Mouse (Mus musculus): ENCODE measurements around the gene Cyb5d1.
"Not testable (repeated sequence)": the region's sequence is repeated elsewhere in the genome, so short reads cannot be mapped to it uniquely, and the experiment has no call there.

The Cyb5d1 gene

GRCm38 (mm10) chr11:69405397-69406200 lies 10.2 kb upstream of the Cyb5d1 start:
- in situ Hi-C loops (cut with MboI, MseI): loop anchor here (25.0 kb wide), 1 partner anchor 1257 kb away; the partner anchor contains the start of genes Eno3, Pfn1 and Spag7

- in situ Hi-C loops (cut with MboI, MseI): loop anchor here (25.0 kb wide), 1 partner anchor 1258 kb away; the partner anchor contains the start of genes Eno3, Pfn1 and Spag7
These were observed 9.4 kb upstream of the Cyb5d1 start for GRCm38 (mm10) chr11:69404595-69405396.

- in situ Hi-C loops (cut with MboI, MseI): loop anchor here (25.0 kb wide), 1 partner anchor 1258 kb away; the partner anchor contains the start of genes Eno3, Pfn1 and Spag7
These were observed 8.5 kb upstream of the Cyb5d1 start for GRCm38 (mm10) chr11:69403691-69404594.

- in situ Hi-C loops (cut with MboI, MseI): loop anchor here (25.0 kb wide), 1 partner anchor 1260 kb away; the partner anchor contains the start of genes Eno3, Pfn1 and Spag7
These were observed 6.6 kb upstream of the Cyb5d1 start for GRCm38 (mm10) chr11:69401987-69402386.

GRCm38 (mm10) chr11:69401210-69401637 lies 5.8 kb upstream of the Cyb5d1 start:
- in situ Hi-C loops (cut with MboI, MseI): loop anchor here (25.0 kb wide), 1 partner anchor 1261 kb away; the partner anchor contains the start of genes Eno3, Pfn1 and Spag7

- in situ Hi-C loops (cut with MboI, MseI): loop anchor here (25.0 kb wide), 1 partner anchor 1262 kb away; the partner anchor contains the start of genes Eno3, Pfn1 and Spag7
These were observed 4.8 kb upstream of the Cyb5d1 start for GRCm38 (mm10) chr11:69400083-69400850.

- in situ Hi-C loops (cut with MboI, MseI): loop anchor here (25.0 kb wide), 1 partner anchor 1263 kb away; the partner anchor contains the start of genes Eno3, Pfn1 and Spag7
These were observed 4.0 kb upstream of the Cyb5d1 start for GRCm38 (mm10) chr11:69399201-69400082.

- in situ Hi-C loops (cut with MboI, MseI): no loop called here
These were observed 3.2 kb upstream of the Cyb5d1 start for GRCm38 (mm10) chr11:69398486-69399200.

- in situ Hi-C loops (cut with MboI, MseI): no loop called here
These were observed 2.6 kb upstream of the Cyb5d1 start, which contains the start of gene Tmem88 for GRCm38 (mm10) chr11:69398059-69398458. TSS of gene Tmem88 (minus strand) at chr11:69398234.

GRCm38 (mm10) chr11:69397581-69398057 lies 2.2 kb upstream of the Cyb5d1 start:
- in situ Hi-C loops (cut with MboI, MseI): no loop called here

GRCm38 (mm10) chr11:69396772-69397171 lies 1.3 kb upstream of the Cyb5d1 start:
- in situ Hi-C loops (cut with MboI, MseI): no loop called here

GRCm38 (mm10) chr11:69395634-69396373 lies 373 bp upstream of the Cyb5d1 start:
- in situ Hi-C loops (cut with MboI, MseI): no loop called here

- in situ Hi-C loops (cut with MboI, MseI): not testable (repeated sequence)
These were observed 752 bp downstream of the Cyb5d1 start for GRCm38 (mm10) chr11:69394591-69395167.

GRCm38 (mm10) chr11:69390400-69391034 lies 4.9 kb downstream of the Cyb5d1 start:
- in situ Hi-C loops (cut with MboI, MseI): no loop called here

- in situ Hi-C loops (cut with MboI, MseI): loop anchor here (5.0 kb wide), 1 partner anchor 132 kb away; no protein-coding TSS in a partner anchor
These were observed 5.7 kb downstream of the Cyb5d1 start for GRCm38 (mm10) chr11:69389531-69390399.

Data from T-helper 2 cell (primary cell).